Mouse (Mus musculus) lung, postnatal 0 days (tissue): ENCODE measurements around the gene Krtdap. TPM values are rescaled to one million over a fixed set of nuclear protein-coding genes. Genes with fewer than 3 reads are reported as not detected.

Experiments
- ATAC-seq: fragments of 200-750 bp; cut with Nextera tagmentation; 2 replicates; pipeline ENCODE4 v1.8.0; 2017; ENCODE audit warnings: moderate library complexity
- DNase-seq: peaks from one replicate; pipeline ENCODE4 v3.0.0-alpha.2; 2016; ENCODE audit warnings: low spot score
- H3K27ac ChIP-seq: fragments of 300-500 bp; sonication (generic); 2 replicates; pipeline ENCODE4 v1.5.1; 2014; ENCODE audit warnings: antibody characterized with exemption, mild to moderate bottlenecking, low read length, mixed read lengths
- H3K27me3 ChIP-seq: fragments of 300-500 bp; sonication (generic); replicated peaks from 2 replicates; pipeline ENCODE4 v1.6.1; 2014; ENCODE audit warnings: low read length, mixed read lengths; ENCODE audit not compliant: insufficient read depth
- H3K36me3 ChIP-seq: fragments of 300-500 bp; sonication (generic); 2 replicates; pipeline ENCODE4 v1.6.1; 2014; ENCODE audit warnings: low read length, mixed read lengths; ENCODE audit not compliant: insufficient read depth
- H3K4me1 ChIP-seq: fragments of 300-500 bp; sonication (generic); 2 replicates; pipeline ENCODE4 v1.6.1; 2014; ENCODE audit warnings: antibody characterized with exemption, low read depth, low read length, mixed read lengths; ENCODE audit not compliant: insufficient read depth
- H3K4me2 ChIP-seq: fragments of 300-500 bp; sonication (generic); replicated peaks from 2 replicates; pipeline ENCODE4 v1.6.1; 2014; ENCODE audit warnings: low read depth, mild to moderate bottlenecking, low read length, moderate library complexity, mixed read lengths
- H3K4me3 ChIP-seq: fragments of 300-500 bp; sonication (generic); 2 replicates; pipeline ENCODE4 v1.5.1; 2014; ENCODE audit warnings: low read depth, low read length
- H3K9ac ChIP-seq: fragments of 300-500 bp; sonication (generic); replicated peaks from 2 replicates; pipeline ENCODE4 v1.6.1; 2014; ENCODE audit warnings: low read depth, mild to moderate bottlenecking
- H3K9me3 ChIP-seq: fragments of 300-500 bp; sonication (generic); 2 replicates; pipeline ENCODE4 v1.6.1; 2016; ENCODE audit warnings: low read length, mixed read lengths
- CTCF ChIP-seq: IDR thresholded peaks from 2 replicates; pipeline ENCODE4 v1.5.1; 2016; ENCODE audit warnings: antibody characterized with exemption, mild to moderate bottlenecking
- EP300 ChIP-seq: IDR thresholded peaks from 2 replicates; pipeline ENCODE4 v1.6.1; 2016; ENCODE audit warnings: antibody characterized with exemption, mild to moderate bottlenecking, control low read depth
- WGBS: fragments of 180-500 bp; shearing (Covaris S2); extraction: QIAGEN DNeasy Blood & Tissue Kit; methylation state at CpG from one replicate; pipeline ENCODE4 v1.1.7; 2014; 5-methylcytosine and 5-hydroxymethylcytosine counted together
- polyA plus RNA-seq: library from polyadenylated mRNA; unstranded; fragments of >200 nt; fragmentation: Nextera tagmentation; extraction: Ambion mirVana; gene quantifications from 2 replicates; pipeline ENCODE4 v1.2.1, GENCODE M21; 2015

Gene Krtdap
- polyA plus RNA-seq, 1 experiment from 2014 or later = 4.4 TPM

DNA sequence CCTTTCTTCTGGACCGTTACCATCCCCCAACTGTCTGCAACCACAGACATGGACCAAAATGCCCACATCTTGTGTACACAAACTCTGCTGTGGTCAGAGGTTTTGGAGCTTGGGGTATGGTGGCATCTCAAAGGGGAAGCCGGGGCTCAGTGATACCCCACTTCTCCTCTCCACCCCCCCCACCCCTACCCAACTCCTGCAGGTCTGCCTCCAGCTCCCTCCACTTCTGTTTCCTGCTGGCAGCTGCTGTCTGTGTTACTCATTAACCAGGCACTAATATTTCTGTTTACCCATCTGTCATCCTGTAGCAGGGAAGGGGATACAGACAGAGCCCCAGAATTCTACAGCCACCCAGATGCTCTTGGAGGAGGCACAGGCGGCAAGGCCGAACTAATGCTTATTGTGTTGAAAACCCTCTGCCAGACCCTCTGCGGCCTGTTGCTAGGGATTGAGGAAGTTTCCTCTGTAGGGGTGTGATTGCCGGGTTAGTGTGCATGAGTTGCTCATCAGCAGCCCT, 24.7 kb downstream of the Krtdap start:
- WGBS = 43% methylated on average over 6 of the region's 6 CpGs
- Histone ChIP-seq H3K4me2 (no peak overlapping the region), H3K9ac (no peak overlapping the region), H3K27me3 (no peaks in the 10 kb centered on the region), H3K4me3 (no peak overlapping the region), H3K4me1 (no peaks in the 10 kb centered on the region), H3K27ac (0 out of 2 replicates have a peak overlapping the region, but pooled peaks have one; percentile 11), H3K9me3 (no peaks in the 10 kb centered on the region), H3K36me3 (no peaks in the 10 kb centered on the region)
- peak; percentile 19 for DNase-seq
- TF ChIP-seq EP300 (no peak), CTCF (no peak)
- ATAC-seq = 0 out of 2 replicates have a peak, but pooled peaks have one; percentile 25

DNA sequence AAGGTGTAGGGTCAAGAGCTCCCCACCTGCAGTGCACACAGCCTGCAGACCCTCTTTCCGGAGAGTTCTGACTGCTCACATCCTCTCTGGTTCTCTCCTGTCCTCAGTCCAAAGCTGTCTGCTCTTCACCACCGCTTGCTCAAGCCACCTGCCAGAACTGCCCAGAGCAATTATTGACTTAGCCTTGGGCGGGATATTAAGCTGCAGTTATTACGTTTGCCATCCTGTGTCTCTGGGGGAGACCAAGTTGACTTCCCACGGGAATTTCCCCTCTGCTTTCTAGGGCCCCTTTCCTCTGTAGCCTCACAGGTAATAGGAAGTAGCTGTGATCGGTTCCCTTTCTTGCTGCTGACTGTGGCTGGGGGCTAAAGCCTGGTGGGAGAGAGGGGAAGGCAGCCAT, 32.4 kb downstream of the Krtdap start:
- WGBS = 36% methylated on average over 6 of the region's 6 CpGs
- H3K4me1 ChIP-seq = no peaks in the 10 kb centered on the region
- no peaks in the 10 kb centered on the region for H3K9me3 ChIP-seq
- no peak overlapping the region for H3K9ac ChIP-seq
- ATAC-seq (peak; percentile 23; the same call in 1 of the 2 replicates), DNase-seq (peak; percentile 27)
- no peak for TF ChIP-seq EP300
- TF ChIP-seq CTCF = no peak
- no peak overlapping the region for H3K4me3 ChIP-seq
- no peak overlapping the region for H3K27ac ChIP-seq
- no peaks in the 10 kb centered on the region for H3K27me3 ChIP-seq
- H3K36me3 ChIP-seq = no peaks in the 10 kb centered on the region
- no peak overlapping the region for H3K4me2 ChIP-seq

DNA sequence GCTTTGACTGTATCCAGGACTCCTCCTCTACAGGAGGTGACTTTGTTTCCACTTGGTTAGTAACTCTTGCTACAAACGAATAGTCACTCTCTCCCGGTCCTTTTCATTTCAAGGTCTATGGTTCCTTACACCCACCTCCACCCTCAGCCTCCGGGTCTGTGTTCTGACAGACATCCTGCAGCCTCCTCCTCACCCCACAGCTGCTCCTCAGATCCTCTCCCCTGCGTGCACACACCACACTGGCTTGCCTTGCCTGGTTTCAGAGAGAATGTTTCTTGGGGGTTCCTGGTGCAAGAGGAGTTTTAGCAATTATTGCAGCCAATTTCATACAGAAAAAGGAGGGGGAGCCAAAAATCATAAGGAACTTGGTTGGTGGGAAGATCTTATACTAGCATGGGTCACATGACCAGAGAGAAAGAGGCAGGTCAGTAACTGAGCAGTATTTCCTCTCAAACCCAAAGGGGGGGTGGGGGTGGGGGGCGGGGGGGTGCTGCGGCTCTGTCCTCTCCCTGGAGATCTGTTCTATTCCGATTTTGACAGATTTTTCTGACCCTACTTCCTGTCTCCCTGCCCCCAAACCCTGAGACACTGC, 33.3 kb downstream of the Krtdap start:
- Histone ChIP-seq H3K4me1 (no peaks in the 10 kb centered on the region), H3K9ac (no peak overlapping the region), H3K36me3 (no peaks in the 10 kb centered on the region), H3K9me3 (no peaks in the 10 kb centered on the region), H3K4me2 (no peak overlapping the region), H3K4me3 (no peak overlapping the region), H3K27me3 (no peaks in the 10 kb centered on the region), H3K27ac (no peak overlapping the region)
- no peak for DNase-seq
- WGBS = 36% methylated on average over 7 of the region's 7 CpGs
- no peak for ATAC-seq
- no peak for TF ChIP-seq EP300
- TF ChIP-seq CTCF = no peak

DNA sequence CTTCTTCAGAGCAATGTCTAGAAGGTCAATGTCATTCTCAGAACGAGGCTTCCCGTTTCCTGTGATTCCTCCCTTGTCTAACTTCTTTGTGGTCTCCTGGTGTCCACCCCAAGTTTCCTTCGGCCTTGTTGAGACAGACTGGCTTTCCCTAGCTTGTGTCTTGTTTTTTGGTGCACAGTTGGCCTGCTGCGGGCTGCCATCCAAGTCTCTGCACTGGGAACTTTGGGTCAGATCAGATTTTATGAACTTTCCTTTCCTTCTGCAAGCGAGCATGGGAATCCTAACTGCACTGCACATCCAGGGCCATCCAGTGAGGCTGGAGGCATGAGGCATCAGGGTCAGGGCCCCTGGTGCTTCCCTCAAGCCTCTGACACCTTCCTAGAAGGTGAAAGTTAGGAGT, 33.8 kb downstream of the Krtdap start:
- H3K9ac ChIP-seq = no peak overlapping the region
- no peak overlapping the region for H3K4me2 ChIP-seq
- no peak overlapping the region for H3K27ac ChIP-seq
- H3K27me3 ChIP-seq = no peaks in the 10 kb centered on the region
- DNase-seq (no peak), ATAC-seq (no peak)
- 40% methylated on average over 5 of the region's 5 CpGs for WGBS
- TF ChIP-seq CTCF (no peak), EP300 (no peak)
- no peaks in the 10 kb centered on the region for H3K4me1 ChIP-seq
- no peaks in the 10 kb centered on the region for H3K36me3 ChIP-seq
- no peaks in the 10 kb centered on the region for H3K9me3 ChIP-seq
- H3K4me3 ChIP-seq = no peak overlapping the region

DNA sequence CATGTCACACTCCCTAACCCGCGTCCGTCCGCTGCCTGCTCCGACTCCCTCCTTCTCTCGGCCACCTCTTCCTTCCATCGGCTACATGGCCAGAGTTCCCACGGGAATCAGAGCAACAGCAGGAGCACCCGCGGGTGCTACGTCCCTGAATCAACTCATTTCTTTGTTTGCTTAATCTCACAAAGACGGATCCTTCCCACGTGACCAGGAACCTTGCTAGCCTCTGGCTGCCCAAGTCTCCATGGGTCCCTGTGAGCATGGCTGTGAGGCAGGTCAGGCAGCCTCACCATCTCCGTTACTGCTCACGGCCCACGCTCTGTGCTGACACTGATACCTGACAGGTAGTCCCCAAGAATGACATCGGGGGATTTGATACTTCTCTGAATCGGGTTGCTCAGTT, 36.0 kb downstream of the Krtdap start, which contains the start of gene Ffar2:
Ffar2 (minus strand) TSS at position 101 of the 400 bp plus-strand sequence.
- Histone ChIP-seq H3K9ac (no peak within 1 kb of the TSS), H3K4me1 (no peaks in the 10 kb centered on the region), H3K27ac (no peak within 1 kb of the TSS), H3K27me3 (no peaks in the 10 kb centered on the region), H3K4me2 (no peak within 1 kb of the TSS), H3K4me3 (no peak within 1 kb of the TSS), H3K36me3 (no peaks in the 10 kb centered on the region), H3K9me3 (no peaks in the 10 kb centered on the region)
- TF ChIP-seq CTCF (no peak), EP300 (no peak)
- WGBS = 78% methylated on average over 18 of the region's 18 CpGs
- ATAC-seq (no peak), DNase-seq (no peak)

DNA sequence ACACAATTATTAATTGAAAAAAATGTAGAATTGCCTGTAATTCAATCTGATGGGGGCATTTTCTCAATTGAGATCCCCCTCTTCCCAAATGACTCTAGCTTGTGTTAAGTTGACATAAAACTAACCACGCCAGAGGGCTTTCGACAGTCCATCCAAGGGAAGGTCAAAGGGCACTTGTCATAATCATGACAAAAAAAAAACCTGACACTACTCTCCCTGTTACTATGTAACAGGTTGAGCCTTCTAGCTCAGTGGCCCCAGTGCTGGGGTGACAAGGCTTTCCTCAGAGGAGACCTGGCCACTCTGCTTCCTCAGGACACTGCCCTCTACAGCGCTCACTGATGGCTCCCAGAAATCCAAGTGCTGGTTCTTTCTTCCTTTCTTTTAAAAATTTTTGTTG, 36.6 kb downstream of the Krtdap start:
- Histone ChIP-seq H3K4me1 (no peaks in the 10 kb centered on the region), H3K9me3 (no peaks in the 10 kb centered on the region), H3K27ac (no peak overlapping the region), H3K27me3 (no peaks in the 10 kb centered on the region), H3K36me3 (no peaks in the 10 kb centered on the region), H3K9ac (no peak overlapping the region), H3K4me2 (no peak overlapping the region), H3K4me3 (no peak overlapping the region)
- TF ChIP-seq CTCF (no peak), EP300 (no peak)
- no peak for ATAC-seq
- 90% methylated on average over 3 of the region's 3 CpGs for WGBS
- DNase-seq = no peak
